Mouse (Mus musculus) forebrain, embryonic 11.5 days (tissue): ENCODE data around the gene Mettl21a. TPM values are rescaled to one million over a fixed set of nuclear protein-coding genes. Genes with fewer than 3 reads are reported as not detected.

ENCODE experiments used
- ATAC-seq: fragments of 200-750 bp; cut with Nextera tagmentation; replicated peaks from 2 replicates; pipeline ENCODE4 v1.8.0; 2017; ENCODE audit warnings: moderate TSS enrichment; ENCODE audit not compliant: low FRiP score
- DNase-seq: peaks from one replicate; pipeline ENCODE4 v3.0.0-alpha.2; 2017; ENCODE audit warnings: low spot score
- H3K27ac ChIP-seq: fragments of 300-500 bp; sonication (generic); 2 replicates; pipeline ENCODE4 v1.5.1; 2014; ENCODE audit warnings: low read depth, low read length
- H3K27me3 ChIP-seq: fragments of 300-500 bp; sonication (generic); 2 replicates; pipeline ENCODE4 v1.6.1; 2014; ENCODE audit warnings: mild to moderate bottlenecking, low read length, mixed read lengths; ENCODE audit not compliant: control insufficient read depth, insufficient read depth
- H3K36me3 ChIP-seq: fragments of 300-500 bp; sonication (generic); 2 replicates; pipeline ENCODE4 v1.6.1; 2014; ENCODE audit warnings: mild to moderate bottlenecking, low read length, moderate library complexity, mixed read lengths; ENCODE audit not compliant: control insufficient read depth, insufficient read depth
- H3K4me1 ChIP-seq: fragments of 300-500 bp; sonication (generic); replicated peaks from 2 replicates; pipeline ENCODE4 v1.6.1; 2014; ENCODE audit warnings: low read length, mixed read lengths; ENCODE audit not compliant: control insufficient read depth, insufficient read depth
- H3K4me2 ChIP-seq: fragments of 300-500 bp; sonication (generic); 2 replicates; pipeline ENCODE4 v1.6.1; 2014; ENCODE audit warnings: low read depth, mild to moderate bottlenecking, low read length, moderate library complexity, mixed read lengths; ENCODE audit not compliant: severe bottlenecking
- H3K4me3 ChIP-seq: fragments of 300-500 bp; sonication (generic); 2 replicates; pipeline ENCODE4 v1.5.1; 2014; ENCODE audit warnings: low read depth, low read length
- H3K9ac ChIP-seq: fragments of 300-500 bp; sonication (generic); 2 replicates; pipeline ENCODE4 v1.6.1; 2014; ENCODE audit warnings: low read length
- H3K9me3 ChIP-seq: fragments of 300-500 bp; sonication (generic); 2 replicates; pipeline ENCODE4 v1.6.1; 2016; ENCODE audit warnings: low read length, mixed read lengths; ENCODE audit not compliant: control insufficient read depth
- WGBS: fragments of 180-500 bp; shearing (Covaris S2); extraction: QIAGEN DNeasy Blood & Tissue Kit; methylation state at CpG from one replicate; pipeline ENCODE4 v1.1.7; 2014; 5-methylcytosine and 5-hydroxymethylcytosine counted together
- polyA plus RNA-seq: library from polyadenylated mRNA; unstranded; fragments of >200 nt; fragmentation: Nextera tagmentation; extraction: Ambion mirVana; gene quantifications from 2 replicates; pipeline ENCODE4 v1.2.1, GENCODE M21; 2014

Mettl21a gene
- polyA plus RNA-seq, 1 experiment from 2014 or later, result 20.8 TPM

GRCm38 (mm10) chr1:64617715-64617984, 608 bp upstream of the Mettl21a start:
- peaks cover 4% of the 10 kb centered on the region; the same call in 1 of the 2 replicates for H3K4me1 ChIP-seq
- DNase-seq (peak; percentile 97), ATAC-seq (peak; percentile 87)
- peak overlapping the region; percentile 97 for H3K9ac ChIP-seq
- 0% methylated on average over 15 of the region's 15 CpGs for WGBS
- peak overlapping the region; percentile 91 for H3K27ac ChIP-seq
- peak overlapping the region; percentile 70 for H3K4me3 ChIP-seq
- H3K4me2 ChIP-seq, result peak overlapping the region; percentile 81
- H3K36me3 ChIP-seq, result no peaks in the 10 kb centered on the region; the same call in 1 of the 2 replicates
- no peaks in the 10 kb centered on the region for H3K9me3 ChIP-seq
- H3K27me3 ChIP-seq, result no peaks in the 10 kb centered on the region

GRCm38 (mm10) chr1:64616531-64616880, 536 bp downstream of the Mettl21a start:
- peak overlapping the region; percentile 70 for H3K4me3 ChIP-seq
- ATAC-seq (peak; percentile 32), DNase-seq (no peak)
- H3K36me3 ChIP-seq, result no peaks in the 10 kb centered on the region; the same call in 1 of the 2 replicates
- no peak overlapping the region for H3K27ac ChIP-seq
- no peaks in the 10 kb centered on the region for H3K9me3 ChIP-seq
- WGBS, result 7% methylated on average over 8 of the region's 8 CpGs
- H3K4me2 ChIP-seq, result peak overlapping the region; percentile 81
- H3K27me3 ChIP-seq, result no peaks in the 10 kb centered on the region
- H3K4me1 ChIP-seq, result peaks cover 4% of the 10 kb centered on the region; the same call in 1 of the 2 replicates
- peak overlapping the region; percentile 97 for H3K9ac ChIP-seq

- ATAC-seq (no peak), DNase-seq (no peak)
- peaks cover 4% of the 10 kb centered on the region; the same call in 1 of the 2 replicates for H3K4me1 ChIP-seq
- 68% methylated on average over 6 of the region's 6 CpGs for WGBS
- peak overlapping the region; percentile 70; the same call in 1 of the 2 replicates for H3K4me3 ChIP-seq
- H3K27ac ChIP-seq, result no peak overlapping the region
- no peaks in the 10 kb centered on the region for H3K27me3 ChIP-seq
- H3K9ac ChIP-seq, result peak overlapping the region; percentile 97; the same call in 1 of the 2 replicates
- no peaks in the 10 kb centered on the region for H3K9me3 ChIP-seq
- H3K36me3 ChIP-seq, result no peaks in the 10 kb centered on the region; the same call in 1 of the 2 replicates
- peak overlapping the region; percentile 81 for H3K4me2 ChIP-seq
These were observed 966 bp downstream of the Mettl21a start for GRCm38 (mm10) chr1:64616076-64616475.

- ATAC-seq (no peak), DNase-seq (no peak)
- H3K27ac ChIP-seq, result no peak overlapping the region
- no peak overlapping the region for H3K9ac ChIP-seq
- H3K4me1 ChIP-seq, result peaks cover 4% of the 10 kb centered on the region; the same call in 1 of the 2 replicates
- no peak overlapping the region for H3K4me2 ChIP-seq
- no peaks in the 10 kb centered on the region for H3K9me3 ChIP-seq
- no peaks in the 10 kb centered on the region for H3K27me3 ChIP-seq
- WGBS, result 85% methylated on average over 11 of the region's 11 CpGs
- no peak overlapping the region for H3K4me3 ChIP-seq
- H3K36me3 ChIP-seq, result no peaks in the 10 kb centered on the region; the same call in 1 of the 2 replicates
These were observed 1.5 kb downstream of the Mettl21a start for GRCm38 (mm10) chr1:64615531-64615991.

GRCm38 (mm10) chr1:64614801-64615345, 2.2 kb downstream of the Mettl21a start:
- WGBS, result 86% methylated on average over 10 of the region's 10 CpGs

GRCm38 (mm10) chr1:64614311-64614710, 2.7 kb downstream of the Mettl21a start:
- Histone ChIP-seq H3K27me3 (no peaks in the 10 kb centered on the region), H3K4me1 (peaks cover 4% of the 10 kb centered on the region; the same call in 1 of the 2 replicates), H3K27ac (no peak overlapping the region), H3K9me3 (no peaks in the 10 kb centered on the region), H3K4me3 (no peak overlapping the region), H3K4me2 (no peak overlapping the region), H3K9ac (no peak overlapping the region), H3K36me3 (no peaks in the 10 kb centered on the region; the same call in 1 of the 2 replicates)
- ATAC-seq (no peak), DNase-seq (no peak)
- 87% methylated on average over 9 of the region's 9 CpGs for WGBS

More at GRCm38 (mm10) chr1:64614801-64615345, 2.2 kb downstream of the Mettl21a start:
- no peak overlapping the region for H3K4me2 ChIP-seq
- H3K9me3 ChIP-seq, result no peaks in the 10 kb centered on the region
- no peaks in the 10 kb centered on the region; the same call in 1 of the 2 replicates for H3K36me3 ChIP-seq
- no peak overlapping the region for H3K4me3 ChIP-seq
- ATAC-seq (no peak), DNase-seq (no peak)
- no peaks in the 10 kb centered on the region for H3K27me3 ChIP-seq
- no peak overlapping the region for H3K27ac ChIP-seq
- no peak overlapping the region for H3K9ac ChIP-seq
- peaks cover 4% of the 10 kb centered on the region; the same call in 1 of the 2 replicates for H3K4me1 ChIP-seq

GRCm38 (mm10) chr1:64609976-64610375, 7.1 kb downstream of the Mettl21a start:
- Histone ChIP-seq H3K36me3 (no peaks in the 10 kb centered on the region; the same call in 1 of the 2 replicates), H3K27me3 (no peaks in the 10 kb centered on the region), H3K9me3 (no peaks in the 10 kb centered on the region), H3K4me3 (no peak overlapping the region), H3K27ac (no peak overlapping the region), H3K4me1 (no peaks in the 10 kb centered on the region), H3K9ac (no peak overlapping the region), H3K4me2 (no peak overlapping the region)
- 95% methylated on average over 9 of the region's 9 CpGs for WGBS
- ATAC-seq, result no peak
- no peak for DNase-seq

- H3K36me3 ChIP-seq, result no peaks in the 10 kb centered on the region; the same call in 1 of the 2 replicates
- no peak for ATAC-seq
- no peaks in the 10 kb centered on the region for H3K27me3 ChIP-seq
- 91% methylated on average over 4 of the region's 4 CpGs for WGBS
- H3K4me3 ChIP-seq, result no peak overlapping the region
- no peaks in the 10 kb centered on the region for H3K9me3 ChIP-seq
- H3K9ac ChIP-seq, result no peak overlapping the region
- DNase-seq, result no peak
- H3K4me2 ChIP-seq, result no peak overlapping the region
- H3K27ac ChIP-seq, result no peak overlapping the region
- no peaks in the 10 kb centered on the region for H3K4me1 ChIP-seq
These were observed 7.9 kb downstream of the Mettl21a start for GRCm38 (mm10) chr1:64609145-64609544.

- Histone ChIP-seq H3K4me3 (no peak overlapping the region), H3K27me3 (no peaks in the 10 kb centered on the region), H3K36me3 (no peaks in the 10 kb centered on the region; the same call in 1 of the 2 replicates), H3K4me1 (no peaks in the 10 kb centered on the region), H3K9ac (no peak overlapping the region), H3K27ac (no peak overlapping the region), H3K4me2 (no peak overlapping the region), H3K9me3 (no peaks in the 10 kb centered on the region)
- DNase-seq (no peak), ATAC-seq (no peak)
- 96% methylated on average over 5 of the region's 5 CpGs for WGBS
These were observed 13.7 kb downstream of the Mettl21a start for GRCm38 (mm10) chr1:64603381-64603780.
